Mouse (Mus musculus) intestine, embryonic 16.5 days (tissue): ENCODE results near the gene Ppat. TPM values are rescaled to one million over a fixed set of nuclear protein-coding genes. Genes with fewer than 3 reads are reported as not detected.

Experiments
- ATAC-seq: fragments of 200-750 bp; cut with Nextera tagmentation; 2 replicates; pipeline ENCODE4 v1.8.0; 2017; ENCODE audit warnings: moderate TSS enrichment, moderate library complexity
- H3K27ac ChIP-seq: fragments of 300-500 bp; sonication (generic); 2 replicates; pipeline ENCODE4 v1.5.1; 2014; ENCODE audit warnings: mild to moderate bottlenecking, low read length
- H3K27me3 ChIP-seq: fragments of 300-500 bp; sonication (generic); replicated peaks from 2 replicates; pipeline ENCODE4 v1.6.1; 2014; ENCODE audit warnings: low read length, control low read depth, mixed read lengths; ENCODE audit not compliant: control insufficient read depth, insufficient read depth
- H3K36me3 ChIP-seq: fragments of 300-500 bp; sonication (generic); 2 replicates; pipeline ENCODE4 v1.6.1; 2014; ENCODE audit warnings: low read length, control low read depth; ENCODE audit not compliant: control insufficient read depth, insufficient read depth
- H3K4me1 ChIP-seq: fragments of 300-500 bp; sonication (generic); 2 replicates; pipeline ENCODE4 v1.6.1; 2014; ENCODE audit warnings: low read length, control low read depth, mixed read lengths; ENCODE audit not compliant: control insufficient read depth, insufficient read depth
- H3K4me2 ChIP-seq: fragments of 300-500 bp; sonication (generic); 2 replicates; pipeline ENCODE4 v1.6.1; 2014; ENCODE audit warnings: low read depth, low read length, control low read depth
- H3K4me3 ChIP-seq: fragments of 300-500 bp; sonication (generic); 2 replicates; pipeline ENCODE4 v1.5.1; 2014; ENCODE audit warnings: mild to moderate bottlenecking, low read length
- H3K9ac ChIP-seq: fragments of 300-500 bp; sonication (generic); 2 replicates; pipeline ENCODE4 v1.6.1; 2014; ENCODE audit warnings: low read depth, low read length
- H3K9me3 ChIP-seq: fragments of 300-500 bp; sonication (generic); 2 replicates; pipeline ENCODE4 v1.6.1; 2016; ENCODE audit warnings: low read length, control low read depth; ENCODE audit not compliant: control insufficient read depth
- WGBS: fragments of 180-500 bp; shearing (Covaris S2); extraction: QIAGEN DNeasy Blood & Tissue Kit; methylation state at CpG from one replicate; pipeline ENCODE4 v1.1.7; 2014; 5-methylcytosine and 5-hydroxymethylcytosine counted together
- polyA plus RNA-seq: library from polyadenylated mRNA; unstranded; fragments of >200 nt; fragmentation: Nextera tagmentation; extraction: Ambion mirVana; gene quantifications from 2 replicates; pipeline ENCODE4 v1.2.1, GENCODE M21; 2015

The Ppat gene
- polyA plus RNA-seq, 1 experiment from 2014 or later: 22.1 TPM

GRCm38 (mm10) chr5:76952112-76953040, 998 bp upstream of the Ppat start:
- peak overlapping the region; percentile 82 for H3K9ac ChIP-seq
- peak overlapping the region; percentile 87 for H3K27ac ChIP-seq
- 11% methylated on average over 7 of the region's 7 CpGs for WGBS
- H3K27me3 ChIP-seq: no peaks in the 10 kb centered on the region
- peak overlapping the region; percentile 88 for H3K4me2 ChIP-seq
- 0 out of 2 replicates have a peak, but pooled peaks cover 5% of the 10 kb centered on the region for H3K36me3 ChIP-seq
- no peak for ATAC-seq
- H3K4me1 ChIP-seq: peaks cover 33% of the 10 kb centered on the region
- no peaks in the 10 kb centered on the region for H3K9me3 ChIP-seq
- H3K4me3 ChIP-seq: peak overlapping the region; percentile 85

GRCm38 (mm10) chr5:76950343-76951105, 854 bp downstream of the Ppat start:
- H3K36me3 ChIP-seq: no peaks in the 10 kb centered on the region
- no peak; the same call in 1 of the 2 replicates for ATAC-seq
- under 1% methylated on average over 24 of the region's 24 CpGs for WGBS
- no peaks in the 10 kb centered on the region for H3K27me3 ChIP-seq
- H3K9ac ChIP-seq: peak overlapping the region; percentile 82
- H3K4me2 ChIP-seq: peak overlapping the region; percentile 88
- peak overlapping the region; percentile 69; the same call in 1 of the 2 replicates for H3K27ac ChIP-seq
- H3K4me3 ChIP-seq: peak overlapping the region; percentile 85
- peaks cover 38% of the 10 kb centered on the region for H3K4me1 ChIP-seq
- H3K9me3 ChIP-seq: no peaks in the 10 kb centered on the region

- no peak overlapping the region for H3K27ac ChIP-seq
- H3K27me3 ChIP-seq: no peaks in the 10 kb centered on the region
- no peak overlapping the region for H3K4me3 ChIP-seq
- ATAC-seq: no peak
- no peaks in the 10 kb centered on the region for H3K9me3 ChIP-seq
- no peaks in the 10 kb centered on the region for H3K36me3 ChIP-seq
- H3K9ac ChIP-seq: no peak overlapping the region
- H3K4me2 ChIP-seq: no peak overlapping the region
- 74% methylated on average over 4 of the region's 4 CpGs for WGBS
- H3K4me1 ChIP-seq: peaks cover 22% of the 10 kb centered on the region
These were observed 3.6 kb downstream of the Ppat start for GRCm38 (mm10) chr5:76947758-76948157.

GRCm38 (mm10) chr5:76947142-76947541, 4.2 kb downstream of the Ppat start:
- 69% methylated on average over 4 of the region's 4 CpGs for WGBS
- H3K4me3 ChIP-seq: no peak overlapping the region
- H3K27me3 ChIP-seq: no peaks in the 10 kb centered on the region
- no peaks in the 10 kb centered on the region for H3K9me3 ChIP-seq
- H3K9ac ChIP-seq: no peak overlapping the region
- H3K4me1 ChIP-seq: peaks cover 20% of the 10 kb centered on the region
- no peak for ATAC-seq
- H3K36me3 ChIP-seq: no peaks in the 10 kb centered on the region
- H3K4me2 ChIP-seq: no peak overlapping the region
- H3K27ac ChIP-seq: no peak overlapping the region

GRCm38 (mm10) chr5:76945678-76946033, 5.7 kb downstream of the Ppat start:
- Histone ChIP-seq H3K9me3 (no peaks in the 10 kb centered on the region), H3K27me3 (no peaks in the 10 kb centered on the region), H3K9ac (no peak overlapping the region), H3K4me1 (peaks cover 20% of the 10 kb centered on the region), H3K27ac (no peak overlapping the region), H3K4me3 (no peak overlapping the region), H3K36me3 (peaks cover 2% of the 10 kb centered on the region; the same call in 1 of the 2 replicates), H3K4me2 (no peak overlapping the region)
- 80% methylated on average over 2 of the region's 2 CpGs for WGBS
- ATAC-seq: no peak

GRCm38 (mm10) chr5:76944965-76945677, 6.3 kb downstream of the Ppat start:
- WGBS: 65% methylated on average over 6 of the region's 6 CpGs

GRCm38 (mm10) chr5:76942505-76942904, 8.9 kb downstream of the Ppat start:
- H3K4me1 ChIP-seq: 0 out of 2 replicates have a peak, but pooled peaks cover 8% of the 10 kb centered on the region
- peaks cover 4% of the 10 kb centered on the region; the same call in 1 of the 2 replicates for H3K36me3 ChIP-seq
- no peaks in the 10 kb centered on the region for H3K27me3 ChIP-seq
- no peak overlapping the region for H3K4me2 ChIP-seq
- peak; percentile 84 for ATAC-seq
- no peak overlapping the region for H3K9ac ChIP-seq
- H3K4me3 ChIP-seq: no peak overlapping the region
- H3K27ac ChIP-seq: no peak overlapping the region
- 65% methylated on average over 4 of the region's 4 CpGs for WGBS
- no peaks in the 10 kb centered on the region for H3K9me3 ChIP-seq

More at GRCm38 (mm10) chr5:76944965-76945677, 6.3 kb downstream of the Ppat start:
- Histone ChIP-seq H3K9ac (no peak overlapping the region), H3K27ac (no peak overlapping the region), H3K36me3 (peaks cover 4% of the 10 kb centered on the region; the same call in 1 of the 2 replicates), H3K9me3 (no peaks in the 10 kb centered on the region), H3K4me2 (no peak overlapping the region), H3K4me3 (no peak overlapping the region), H3K4me1 (peaks cover 20% of the 10 kb centered on the region), H3K27me3 (no peaks in the 10 kb centered on the region)
- no peak for ATAC-seq

- Histone ChIP-seq H3K9ac (no peak overlapping the region), H3K4me2 (no peak overlapping the region), H3K27me3 (no peaks in the 10 kb centered on the region), H3K9me3 (no peaks in the 10 kb centered on the region), H3K4me1 (0 out of 2 replicates have a peak, but pooled peaks cover 4% of the 10 kb centered on the region), H3K27ac (no peak overlapping the region), H3K36me3 (peaks cover 4% of the 10 kb centered on the region; the same call in 1 of the 2 replicates), H3K4me3 (no peak overlapping the region)
- WGBS: 75% methylated on average over 4 of the region's 4 CpGs
- peak; percentile 68 for ATAC-seq
These were observed 9.4 kb downstream of the Ppat start for GRCm38 (mm10) chr5:76941975-76942374.
